Mouse (Mus musculus) forebrain, embryonic 15.5 days (tissue): ENCODE results near the gene Gria2. TPM values are rescaled to one million over a fixed set of nuclear protein-coding genes. Genes with fewer than 3 reads are reported as not detected.

Source experiments
- ATAC-seq: fragments of 200-750 bp; cut with Nextera tagmentation; replicated peaks from 2 replicates; pipeline ENCODE4 v1.8.0; 2017; ENCODE audit warnings: mild to moderate bottlenecking, moderate TSS enrichment, moderate library complexity
- H3K27ac ChIP-seq: fragments of 300-500 bp; sonication (generic); replicated peaks from 2 replicates; pipeline ENCODE4 v1.5.1; 2015; ENCODE audit warnings: mild to moderate bottlenecking, inconsistent platforms
- H3K27me3 ChIP-seq: fragments of 300-500 bp; sonication (generic); 2 replicates; pipeline ENCODE4 v1.6.1; 2015; ENCODE audit warnings: inconsistent platforms
- H3K36me3 ChIP-seq: fragments of 300-500 bp; sonication (generic); 2 replicates; pipeline ENCODE4 v1.6.1; 2015; ENCODE audit warnings: mild to moderate bottlenecking, inconsistent platforms
- H3K4me1 ChIP-seq: fragments of 300-500 bp; sonication (generic); 2 replicates; pipeline ENCODE4 v1.6.1; 2015; ENCODE audit warnings: inconsistent platforms
- H3K4me2 ChIP-seq: fragments of 300-500 bp; sonication (generic); replicated peaks from 2 replicates; pipeline ENCODE4 v1.6.1; 2015; ENCODE audit warnings: mild to moderate bottlenecking, inconsistent platforms
- H3K4me3 ChIP-seq: fragments of 300-500 bp; sonication (generic); 2 replicates; pipeline ENCODE4 v1.5.1; 2015; ENCODE audit warnings: mild to moderate bottlenecking, inconsistent platforms
- H3K9ac ChIP-seq: fragments of 300-500 bp; sonication (generic); replicated peaks from 2 replicates; pipeline ENCODE4 v1.6.1; 2015; ENCODE audit warnings: mild to moderate bottlenecking, inconsistent platforms
- H3K9me3 ChIP-seq: fragments of 300-500 bp; sonication (generic); 2 replicates; pipeline ENCODE4 v1.6.1; 2016; ENCODE audit warnings: inconsistent platforms
- WGBS: fragments of 180-500 bp; shearing (Covaris S2); methylation state at CpG from one replicate; pipeline ENCODE4 v1.1.7; 2015; ENCODE audit warnings: mixed read lengths; 5-methylcytosine and 5-hydroxymethylcytosine counted together
- polyA plus RNA-seq: library from polyadenylated mRNA; unstranded; fragments of >200 nt; fragmentation: Nextera tagmentation; extraction: Ambion mirVana; gene quantifications from 2 replicates; pipeline ENCODE4 v1.2.1, GENCODE M21; 2015

Gria2 gene
- polyA plus RNA-seq, 1 experiment from 2014 or later = 222 TPM

DNA sequence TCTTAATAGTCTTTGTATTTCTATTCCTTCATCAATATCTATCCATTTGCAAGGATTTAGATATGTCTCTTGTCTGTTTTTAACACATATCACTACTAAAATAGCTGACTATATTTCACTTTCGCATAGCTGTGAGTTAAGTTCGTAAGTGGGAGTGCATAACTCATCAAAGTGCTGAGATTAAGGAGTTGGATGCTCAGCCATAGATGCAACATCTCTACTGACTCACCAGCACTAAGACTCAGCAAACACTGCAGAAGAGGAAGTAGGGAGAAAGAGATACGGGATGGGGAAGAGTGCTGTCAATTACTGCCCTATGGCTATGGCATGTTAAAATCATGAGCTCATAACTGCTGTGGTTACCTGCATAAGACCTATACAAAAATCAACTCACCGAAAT is 29.4 kb downstream of the Gria2 start:
- H3K4me3 ChIP-seq = no peak overlapping the region
- no peaks in the 10 kb centered on the region for H3K27me3 ChIP-seq
- no peak overlapping the region for H3K4me2 ChIP-seq
- no peaks in the 10 kb centered on the region for H3K36me3 ChIP-seq
- ATAC-seq = no peak
- H3K9ac ChIP-seq = no peak overlapping the region
- no peaks in the 10 kb centered on the region for H3K9me3 ChIP-seq
- 91% methylated on average over 4 of the region's 4 CpGs for WGBS
- H3K4me1 ChIP-seq = peaks cover 22% of the 10 kb centered on the region
- H3K27ac ChIP-seq = no peak overlapping the region

- Histone ChIP-seq H3K4me3 (no peak overlapping the region), H3K4me1 (peaks cover 13% of the 10 kb centered on the region), H3K4me2 (no peak overlapping the region), H3K27ac (no peak overlapping the region), H3K9ac (no peak overlapping the region), H3K27me3 (no peaks in the 10 kb centered on the region), H3K9me3 (no peaks in the 10 kb centered on the region), H3K36me3 (no peaks in the 10 kb centered on the region)
- ATAC-seq = no peak
- 60% methylated on average over 5 of the region's 5 CpGs for WGBS
These were observed 33.0 kb downstream of the Gria2 start for GRCm38 (mm10) chr3:80769506-80770235.

DNA sequence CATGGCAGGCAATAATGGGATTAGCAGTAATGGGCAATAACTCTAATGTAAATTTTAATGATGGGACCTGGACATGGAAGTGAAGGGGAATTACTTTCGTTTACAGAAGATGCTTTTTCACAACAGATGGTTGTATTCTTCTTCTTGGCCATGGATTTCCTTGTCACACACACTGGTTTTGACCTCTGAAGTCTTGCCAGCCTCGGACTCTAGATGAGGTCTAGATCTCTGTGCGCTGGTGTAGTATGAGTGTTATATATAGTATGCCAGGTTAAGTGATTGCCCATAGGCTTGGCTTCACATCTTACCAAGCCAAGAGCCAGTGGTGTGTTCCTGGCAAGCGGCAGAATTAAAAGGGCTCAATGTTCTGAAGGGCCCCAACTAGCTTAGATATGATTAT is 43.7 kb downstream of the Gria2 start:
- 86% methylated on average over 4 of the region's 4 CpGs for WGBS
- no peak overlapping the region for H3K4me3 ChIP-seq

GRCm38 (mm10) chr3:80758363-80758762 is 44.3 kb downstream of the Gria2 start:
- ATAC-seq = no peak
- H3K4me2 ChIP-seq = no peak overlapping the region
- no peaks in the 10 kb centered on the region for H3K27me3 ChIP-seq
- H3K4me3 ChIP-seq = no peak overlapping the region
- H3K36me3 ChIP-seq = no peaks in the 10 kb centered on the region
- H3K9ac ChIP-seq = no peak overlapping the region
- WGBS = 95% methylated on average over 2 of the region's 2 CpGs
- no peaks in the 10 kb centered on the region for H3K9me3 ChIP-seq
- 0 out of 2 replicates have a peak, but pooled peaks cover 2% of the 10 kb centered on the region for H3K4me1 ChIP-seq
- H3K27ac ChIP-seq = no peak overlapping the region

More for the DNA sequence above, 43.7 kb downstream of the Gria2 start:
- Histone ChIP-seq H3K27me3 (no peaks in the 10 kb centered on the region), H3K9me3 (no peaks in the 10 kb centered on the region), H3K4me1 (0 out of 2 replicates have a peak, but pooled peaks cover under 1% of the 10 kb centered on the region), H3K4me2 (no peak overlapping the region), H3K36me3 (no peaks in the 10 kb centered on the region), H3K9ac (no peak overlapping the region), H3K27ac (no peak overlapping the region)
- ATAC-seq = no peak

DNA sequence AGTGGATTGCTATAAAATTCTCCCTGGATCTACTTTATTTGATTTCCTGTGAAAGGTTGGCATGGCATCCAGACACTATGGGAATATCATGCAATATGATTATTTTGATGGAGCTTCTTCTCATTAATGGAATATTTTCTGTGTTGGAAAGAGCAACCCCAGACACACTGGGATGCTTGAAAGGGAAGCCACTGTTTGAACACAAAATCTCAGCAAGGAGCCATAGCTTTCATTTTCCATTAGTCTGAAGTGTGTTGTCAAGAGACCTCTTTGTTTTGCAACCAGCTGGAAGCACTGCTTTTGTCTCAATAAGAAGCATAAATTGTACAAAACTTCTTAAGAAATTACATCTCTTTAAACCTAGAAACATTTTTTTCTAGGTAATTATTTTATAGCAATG is 51.8 kb downstream of the Gria2 start:
- Histone ChIP-seq H3K9ac (no peak overlapping the region), H3K4me1 (0 out of 2 replicates have a peak, but pooled peaks cover 2% of the 10 kb centered on the region), H3K4me2 (no peak overlapping the region), H3K27me3 (no peaks in the 10 kb centered on the region), H3K36me3 (no peaks in the 10 kb centered on the region; the same call in 1 of the 2 replicates), H3K27ac (no peak overlapping the region), H3K9me3 (no peaks in the 10 kb centered on the region), H3K4me3 (no peak overlapping the region)
- no peak for ATAC-seq

- Histone ChIP-seq H3K4me1 (peaks cover 6% of the 10 kb centered on the region; the same call in 1 of the 2 replicates), H3K9ac (no peak overlapping the region), H3K4me2 (no peak overlapping the region), H3K27me3 (no peaks in the 10 kb centered on the region), H3K27ac (peak overlapping the region; percentile 33; the same call in 1 of the 2 replicates), H3K4me3 (no peak overlapping the region), H3K36me3 (peaks cover 15% of the 10 kb centered on the region), H3K9me3 (no peaks in the 10 kb centered on the region)
- 54% methylated on average over 3 of the region's 3 CpGs for WGBS
- ATAC-seq = peak; percentile 54; the same call in 1 of the 2 replicates
These were observed 77.4 kb downstream of the Gria2 start for GRCm38 (mm10) chr3:80725205-80725604.

DNA sequence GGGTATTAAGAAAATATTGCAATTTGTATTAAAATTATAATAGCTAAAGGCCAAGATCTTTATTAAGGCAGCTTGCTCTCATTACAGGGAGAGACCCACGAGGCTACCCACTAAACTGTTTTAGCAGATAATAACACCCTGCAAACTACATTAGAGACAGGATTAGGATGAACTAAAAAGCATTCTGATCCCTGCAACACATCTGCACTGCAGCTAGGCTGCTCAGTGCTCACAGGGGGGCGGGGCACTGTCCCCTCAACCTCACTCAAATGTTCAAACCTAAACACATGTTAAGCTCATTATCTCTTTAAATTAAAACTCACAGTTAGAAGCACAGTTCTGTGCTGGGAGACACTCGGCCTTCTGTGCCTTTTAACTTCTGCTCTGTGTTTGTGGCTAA is 89.5 kb downstream of the Gria2 start:
- 32% methylated on average over 3 of the region's 3 CpGs for WGBS
- no peak overlapping the region for H3K9ac ChIP-seq
- H3K4me3 ChIP-seq = no peak overlapping the region
- no peaks in the 10 kb centered on the region for H3K27me3 ChIP-seq
- H3K4me1 ChIP-seq = no peaks in the 10 kb centered on the region
- no peak overlapping the region for H3K27ac ChIP-seq
- ATAC-seq = 0 out of 2 replicates have a peak, but pooled peaks have one; percentile 32
- H3K4me2 ChIP-seq = no peak overlapping the region
- H3K36me3 ChIP-seq = peaks cover 17% of the 10 kb centered on the region
- H3K9me3 ChIP-seq = no peaks in the 10 kb centered on the region

DNA sequence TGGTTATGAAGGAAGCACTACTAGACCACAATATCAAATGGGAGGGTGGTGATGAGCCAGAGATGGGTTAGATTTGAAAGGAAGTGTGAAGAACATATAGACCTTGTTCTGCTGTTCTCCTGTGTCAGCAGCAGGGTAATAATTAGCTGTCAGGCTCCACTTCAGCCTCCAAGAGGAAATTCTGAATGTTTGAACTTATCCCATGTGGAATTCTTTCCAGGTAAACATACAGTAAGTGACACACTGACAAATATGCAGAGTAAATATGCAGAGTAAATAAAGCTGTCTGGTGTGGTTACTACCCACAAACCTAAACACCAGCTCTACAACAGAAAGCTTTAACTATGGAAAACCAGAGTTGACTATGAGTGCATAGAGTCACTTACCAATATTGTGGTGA is 93.6 kb downstream of the Gria2 start:
- Histone ChIP-seq H3K4me3 (no peak overlapping the region), H3K9me3 (no peaks in the 10 kb centered on the region), H3K4me1 (no peaks in the 10 kb centered on the region), H3K27ac (no peak overlapping the region), H3K36me3 (peaks cover 36% of the 10 kb centered on the region), H3K9ac (no peak overlapping the region), H3K4me2 (no peak overlapping the region), H3K27me3 (no peaks in the 10 kb centered on the region)
- ATAC-seq = no peak

DNA sequence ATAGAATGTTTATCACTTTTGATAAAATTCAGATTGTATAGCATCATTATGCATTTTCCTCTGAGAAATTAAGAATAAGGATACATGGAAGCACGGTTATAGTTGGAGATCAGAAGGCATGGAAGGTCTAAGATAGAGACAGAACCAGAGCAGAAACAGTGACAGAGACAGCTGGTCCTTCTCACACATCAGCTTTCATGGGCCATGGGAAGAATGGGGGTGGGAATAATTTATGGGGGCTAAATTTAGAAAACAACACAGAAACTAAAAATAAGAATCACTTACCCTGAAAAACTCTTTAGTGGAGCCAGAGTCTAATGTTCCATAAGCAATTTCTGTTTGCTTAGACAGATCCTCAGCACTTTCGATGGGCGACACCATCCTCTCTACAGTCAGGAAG is 100.5 kb downstream of the Gria2 start:
- no peak overlapping the region for H3K4me2 ChIP-seq
- 92% methylated on average over 3 of the region's 3 CpGs for WGBS
- ATAC-seq = no peak
- H3K36me3 ChIP-seq = peaks cover 11% of the 10 kb centered on the region
- H3K4me3 ChIP-seq = no peak overlapping the region
- H3K9ac ChIP-seq = no peak overlapping the region
- H3K4me1 ChIP-seq = no peaks in the 10 kb centered on the region
- no peaks in the 10 kb centered on the region for H3K27me3 ChIP-seq
- no peaks in the 10 kb centered on the region for H3K9me3 ChIP-seq
- no peak overlapping the region for H3K27ac ChIP-seq

DNA sequence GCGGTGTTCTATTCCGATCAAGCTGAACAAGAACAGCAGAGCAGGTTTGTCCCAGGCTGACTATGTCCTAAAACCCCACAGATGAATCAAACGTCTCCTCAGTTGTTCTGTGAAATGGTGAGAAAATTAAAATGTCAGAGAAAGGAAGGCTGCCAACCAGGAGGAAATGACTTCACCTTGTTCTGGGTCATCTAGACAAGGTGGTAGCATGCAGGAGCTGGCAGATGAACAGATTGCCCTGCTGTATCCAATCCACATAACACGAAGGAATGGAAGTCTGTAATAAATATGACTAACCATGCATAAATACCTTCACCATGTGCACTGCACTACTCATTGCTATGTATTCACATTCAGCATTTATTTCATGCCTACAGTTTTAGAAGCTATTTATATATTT is 105.1 kb downstream of the Gria2 start:
- WGBS = 81% methylated on average over 4 of the region's 4 CpGs
- Histone ChIP-seq H3K9ac (no peak overlapping the region), H3K4me2 (no peak overlapping the region), H3K4me1 (no peaks in the 10 kb centered on the region), H3K4me3 (no peak overlapping the region), H3K27me3 (no peaks in the 10 kb centered on the region), H3K9me3 (no peaks in the 10 kb centered on the region), H3K27ac (no peak overlapping the region), H3K36me3 (peaks cover 4% of the 10 kb centered on the region)
- no peak for ATAC-seq

GRCm38 (mm10) chr3:80694965-80695364 is 107.7 kb downstream of the Gria2 start:
- H3K4me2 ChIP-seq = no peak overlapping the region
- no peak overlapping the region for H3K9ac ChIP-seq
- no peaks in the 10 kb centered on the region for H3K4me1 ChIP-seq
- H3K9me3 ChIP-seq = no peaks in the 10 kb centered on the region
- no peak overlapping the region for H3K27ac ChIP-seq
- H3K4me3 ChIP-seq = no peak overlapping the region
- H3K27me3 ChIP-seq = no peaks in the 10 kb centered on the region
- ATAC-seq = peak; percentile 61; the same call in 1 of the 2 replicates
- H3K36me3 ChIP-seq = peaks cover 18% of the 10 kb centered on the region
- 98% methylated on average over 8 of the region's 8 CpGs for WGBS

GRCm38 (mm10) chr3:80665105-80665504 is 137.5 kb downstream of the Gria2 start:
- Histone ChIP-seq H3K9ac (no peak overlapping the region), H3K4me1 (no peaks in the 10 kb centered on the region), H3K27ac (no peak overlapping the region), H3K4me2 (no peak overlapping the region), H3K36me3 (no peaks in the 10 kb centered on the region), H3K4me3 (no peak overlapping the region), H3K27me3 (no peaks in the 10 kb centered on the region), H3K9me3 (no peaks in the 10 kb centered on the region)
- ATAC-seq = no peak
- WGBS = 73% methylated on average over 5 of the region's 5 CpGs

GRCm38 (mm10) chr3:80663293-80663692 is 139.3 kb downstream of the Gria2 start:
- WGBS = 50% methylated on average over 2 of the region's 2 CpGs
- Histone ChIP-seq H3K9me3 (no peaks in the 10 kb centered on the region), H3K4me1 (no peaks in the 10 kb centered on the region), H3K4me2 (no peak overlapping the region), H3K36me3 (no peaks in the 10 kb centered on the region), H3K9ac (no peak overlapping the region), H3K27ac (no peak overlapping the region), H3K4me3 (no peak overlapping the region), H3K27me3 (no peaks in the 10 kb centered on the region)
- ATAC-seq = no peak
